Mouse (Mus musculus): ENCODE results near the gene Zfhx3.

Gene Zfhx3

DNA sequence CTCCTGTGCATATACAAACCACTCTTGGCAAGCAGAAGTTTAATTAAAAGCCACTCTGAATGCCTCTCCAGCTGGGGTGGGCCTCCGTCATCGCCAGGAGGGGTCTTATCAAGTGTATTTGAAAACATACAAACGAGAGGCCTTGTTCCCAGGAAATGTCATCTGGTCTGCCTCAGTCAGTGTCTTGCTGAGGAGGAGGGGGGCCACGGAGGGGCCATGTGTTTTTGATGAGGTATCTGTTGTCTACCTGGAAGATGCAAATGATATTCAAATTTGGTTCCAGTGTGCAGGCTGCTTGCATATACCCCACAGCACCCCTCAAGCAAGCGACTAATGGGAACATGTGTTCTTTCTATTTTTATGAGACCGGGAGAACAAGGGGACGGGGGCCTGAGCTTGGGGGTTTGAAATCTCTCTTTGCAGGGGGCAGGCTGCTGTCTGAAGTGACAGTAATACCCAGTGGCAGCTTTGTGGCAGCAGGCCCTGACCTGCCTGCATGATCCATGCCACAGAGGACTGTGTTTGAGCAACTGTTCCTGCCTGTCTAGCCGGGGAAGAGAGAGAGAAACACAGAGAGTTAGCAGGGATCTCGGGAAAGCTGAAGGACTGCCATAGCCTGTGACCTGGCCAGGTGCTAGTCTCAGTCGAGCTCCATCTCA lies 412.8 kb downstream of the Zfhx3 start:
- DNase-seq (ENCODE audit: low spot score in 2 of 2): no peak

GRCm38 (mm10) chr8:108361402-108361801 lies 419.0 kb downstream of the Zfhx3 start:
- no peak for DNase-seq (ENCODE audit: low spot score in 2 of 2)

GRCm38 (mm10) chr8:108362421-108362820 lies 420.0 kb downstream of the Zfhx3 start:
- no peak for DNase-seq (ENCODE audit: low spot score in 2 of 2)

DNA sequence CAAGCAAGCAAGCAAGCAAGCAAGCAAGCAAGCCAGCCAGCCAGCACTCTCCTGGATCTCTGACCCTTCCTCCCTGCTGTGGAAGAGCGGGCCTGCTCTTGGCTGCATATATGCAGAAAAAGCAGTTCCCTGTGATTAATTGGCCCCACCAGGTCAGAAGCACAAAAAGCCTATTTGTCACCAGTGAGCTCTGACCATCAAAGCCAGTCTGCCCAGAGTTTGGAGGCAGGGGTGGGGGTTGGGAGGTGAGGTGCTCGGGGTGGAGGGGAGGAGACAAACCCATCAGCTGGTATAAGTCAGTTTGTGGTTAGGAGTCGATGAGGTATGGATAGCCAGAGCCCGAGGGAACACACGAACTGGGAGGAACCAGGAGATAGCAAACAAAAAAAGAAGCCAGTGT lies 421.0 kb downstream of the Zfhx3 start:
- no peak for DNase-seq (ENCODE audit: low spot score in 2 of 2)

DNA sequence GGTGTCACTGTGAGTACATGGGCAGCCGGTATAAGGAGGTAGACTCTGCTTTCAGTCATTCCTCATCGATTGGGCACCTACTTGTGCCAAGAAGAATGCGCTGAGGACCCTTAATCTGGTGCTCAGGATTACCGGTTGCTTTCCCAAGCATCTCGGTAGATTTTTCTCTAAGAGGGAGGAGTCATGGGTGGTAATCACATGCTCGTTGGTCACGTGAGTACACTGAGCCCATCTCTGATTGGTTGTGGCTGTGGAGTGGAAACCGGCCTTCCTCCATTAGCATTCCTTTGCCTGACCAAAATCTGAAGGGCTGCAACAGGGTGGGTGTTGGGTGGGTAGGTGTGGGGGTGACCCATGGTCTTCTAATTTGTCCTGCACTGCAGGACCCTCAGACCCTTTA lies 421.4 kb downstream of the Zfhx3 start:
- no peak for DNase-seq (ENCODE audit: low spot score in 2 of 2)

DNA sequence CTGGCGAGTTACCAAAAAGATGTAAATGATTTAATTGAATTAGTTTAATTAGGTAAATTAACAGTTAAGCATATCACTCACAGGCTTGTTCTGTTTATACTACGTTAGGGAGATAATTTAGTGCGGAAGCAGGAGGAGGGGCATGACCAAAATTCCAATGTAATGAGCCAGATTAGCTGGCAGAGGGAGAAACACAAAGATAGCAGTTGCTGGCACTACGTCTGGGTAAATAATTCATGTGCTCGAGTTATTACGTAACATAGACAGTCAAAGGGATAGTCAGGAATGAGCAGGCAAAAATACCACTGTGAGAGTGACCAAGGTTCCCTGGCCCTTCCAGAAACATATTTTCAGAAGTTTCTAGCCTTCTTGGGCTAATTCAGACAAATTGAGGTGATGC lies 426.6 kb downstream of the Zfhx3 start:
- DNase-seq (ENCODE audit: low spot score in 2 of 2): peak; percentile 9 to 16

- no peak for DNase-seq (ENCODE audit: low spot score in 2 of 2)
These were observed 428.3 kb downstream of the Zfhx3 start for GRCm38 (mm10) chr8:108370731-108371130.

DNA sequence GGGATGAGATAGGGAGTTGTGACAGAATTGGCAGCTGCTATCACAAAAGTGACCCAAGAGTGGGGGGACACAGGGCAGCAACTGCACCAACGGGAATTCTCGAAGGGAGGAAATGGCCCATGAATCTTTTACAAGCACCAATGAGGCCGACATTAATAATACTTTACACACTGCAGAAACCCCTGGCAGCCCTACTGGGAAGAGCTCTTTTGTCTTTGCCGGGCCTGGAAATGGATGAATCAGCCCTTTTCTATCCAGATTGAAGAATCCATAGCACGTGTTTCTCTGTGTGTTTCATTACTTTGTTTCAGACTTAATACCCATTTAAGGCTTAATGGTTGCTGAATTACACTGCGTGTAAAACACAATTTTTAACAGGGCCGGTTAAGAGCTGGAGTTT lies 430.6 kb downstream of the Zfhx3 start:
- DNase-seq (ENCODE audit: low spot score in 2 of 2): no peak

DNA sequence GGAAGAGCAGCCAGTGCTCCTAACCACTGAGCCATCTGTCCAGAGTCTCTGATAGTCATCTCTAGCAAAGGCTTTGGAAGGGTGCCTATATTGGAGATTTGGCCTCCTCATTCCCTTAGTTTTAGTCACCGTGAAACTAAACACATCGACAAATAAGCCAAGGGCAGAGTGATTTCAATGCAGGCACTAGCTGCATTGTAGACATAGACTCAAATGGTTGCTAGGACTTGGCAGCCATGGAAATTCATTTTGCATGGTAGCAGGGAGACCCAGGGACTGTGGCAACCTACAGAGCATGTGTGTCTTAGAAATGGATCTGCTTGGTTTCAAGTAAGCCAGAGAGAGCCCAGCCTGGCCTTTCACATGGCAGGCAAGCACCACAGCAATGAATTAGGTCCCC lies 435.6 kb downstream of the Zfhx3 start:
- no peak for DNase-seq (ENCODE audit: low spot score in 2 of 2)

DNA sequence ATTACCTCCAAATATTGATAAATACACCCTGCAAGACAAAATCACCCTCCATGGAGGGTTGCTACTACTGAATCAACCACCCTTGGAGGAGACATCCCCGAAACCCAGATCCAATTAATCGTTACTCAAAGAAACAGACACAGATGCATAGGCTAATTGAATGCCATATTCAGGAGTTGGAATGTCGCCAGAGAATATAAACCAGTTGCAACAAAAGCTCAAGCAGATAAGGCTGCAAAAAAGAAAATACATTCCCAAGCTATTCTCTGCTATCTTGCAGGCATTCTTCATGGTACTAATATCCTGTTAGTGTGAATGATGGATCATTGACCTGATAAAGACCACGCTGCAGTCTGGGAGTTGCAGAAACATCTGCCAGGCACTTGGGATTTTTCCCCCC lies 440.7 kb downstream of the Zfhx3 start:
- DNase-seq (ENCODE audit: low spot score in 2 of 2): no peak

- no peak for DNase-seq (ENCODE audit: low spot score in 2 of 2)
These were observed 444.9 kb downstream of the Zfhx3 start for GRCm38 (mm10) chr8:108387160-108387912.

DNA sequence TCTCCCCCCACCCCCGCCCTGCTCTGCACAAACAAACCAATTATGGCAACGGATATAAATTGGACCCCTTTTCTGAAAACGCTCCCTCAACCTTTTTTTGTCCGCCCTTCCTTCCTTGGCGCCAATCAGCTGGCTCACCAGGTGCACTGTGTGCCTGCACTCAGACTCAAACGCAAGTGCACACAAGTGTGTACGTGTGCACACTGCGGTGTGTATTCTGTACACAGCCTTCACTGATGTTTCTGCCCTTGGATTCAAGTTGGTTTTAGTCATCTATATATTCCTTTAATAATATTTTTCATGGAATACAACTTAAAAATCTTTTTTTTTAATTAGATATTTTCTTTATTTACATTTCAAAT lies 445.4 kb downstream of the Zfhx3 start:
- DNase-seq (ENCODE audit: low spot score in 2 of 2): no peak

- DNase-seq (ENCODE audit: low spot score in 2 of 2): no peak
These were observed 450.5 kb downstream of the Zfhx3 start for GRCm38 (mm10) chr8:108392909-108393308.

GRCm38 (mm10) chr8:108402149-108402548 lies 459.7 kb downstream of the Zfhx3 start:
- no peak for DNase-seq (ENCODE audit: low spot score in 2 of 2)

DNA sequence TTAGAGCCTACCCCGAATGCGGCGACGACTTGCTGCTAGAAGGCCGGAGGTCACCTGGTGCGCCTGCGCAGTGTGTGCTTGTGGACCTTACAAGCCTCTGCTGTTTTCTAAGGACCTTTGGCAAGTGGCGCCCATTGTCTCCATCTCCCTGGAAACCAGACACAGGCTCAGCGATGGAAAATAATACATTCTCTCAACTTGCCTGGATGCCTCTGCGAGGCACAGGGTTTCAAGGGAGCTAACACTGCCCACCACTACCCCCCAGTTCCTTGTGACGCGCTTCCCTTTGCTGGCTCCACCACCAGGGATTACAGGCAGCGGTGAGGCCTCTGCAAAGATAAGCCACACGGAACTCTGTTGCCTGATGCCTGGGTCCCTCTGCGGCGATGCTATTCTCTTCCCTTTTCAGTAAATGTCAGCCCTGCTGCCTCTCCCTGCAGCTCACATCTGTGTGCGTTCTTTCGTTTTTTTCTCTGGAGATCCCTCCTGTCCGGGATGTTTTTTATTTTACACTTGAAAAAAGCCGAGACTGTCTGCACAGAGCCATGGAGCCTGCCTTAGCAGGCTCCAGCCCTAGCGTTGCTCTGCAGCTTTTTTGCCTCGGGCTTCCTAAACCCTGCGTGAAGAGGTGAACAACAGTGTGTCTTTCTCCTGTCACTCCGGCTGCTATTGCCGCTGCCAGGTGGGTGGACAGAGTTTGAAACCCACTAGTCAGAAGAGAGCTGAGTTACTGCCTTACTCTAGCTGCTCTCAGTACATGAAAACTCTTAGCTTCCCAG lies 464.5 kb downstream of the Zfhx3 start:
- peak; percentile 38 to 39 for DNase-seq (ENCODE audit: low spot score in 2 of 2)

- DNase-seq (ENCODE audit: low spot score in 2 of 2): peak; percentile 28 to 39
These were observed 476.9 kb downstream of the Zfhx3 start for GRCm38 (mm10) chr8:108419162-108419844.

DNA sequence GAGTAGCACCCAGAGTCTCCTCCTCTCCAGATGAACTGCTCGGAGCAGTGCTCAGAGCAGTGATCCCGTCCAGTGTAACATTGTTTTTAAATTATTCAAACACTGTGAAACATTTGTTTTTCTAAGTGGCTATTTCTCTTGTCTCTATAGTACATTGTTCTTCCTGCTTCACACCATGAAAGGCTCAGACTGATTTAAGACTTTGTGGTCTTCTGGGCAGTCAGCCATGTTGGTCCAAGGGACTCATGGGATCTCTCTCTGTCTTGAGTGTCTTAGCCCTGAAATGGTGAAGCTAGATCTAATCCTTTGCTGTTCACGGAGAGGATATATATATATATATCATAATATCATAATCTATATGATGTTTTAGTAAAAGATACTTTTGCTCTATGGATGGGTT lies 480.1 kb downstream of the Zfhx3 start:
- no peak for DNase-seq (ENCODE audit: low spot score in 2 of 2)

DNA sequence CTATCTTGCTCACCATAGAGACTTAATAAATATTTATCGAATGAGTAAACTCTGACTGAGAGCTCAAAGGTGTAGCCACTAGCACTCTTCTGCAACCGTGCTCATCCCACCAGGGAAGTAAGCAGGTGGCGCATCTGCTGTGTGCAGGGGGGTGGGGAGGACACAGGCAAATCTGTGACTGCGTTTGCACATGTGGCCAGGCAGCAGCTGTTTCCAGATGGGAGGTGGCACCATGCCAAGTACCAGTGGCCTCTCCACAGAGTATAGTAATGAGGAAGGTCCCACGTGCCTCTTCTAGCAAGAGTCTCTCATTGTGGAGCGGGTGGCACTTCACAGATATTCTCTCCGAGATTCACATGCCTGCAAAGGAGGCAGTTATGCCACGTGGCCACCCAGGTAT lies 481.9 kb downstream of the Zfhx3 start:
- DNase-seq (ENCODE audit: low spot score in 2 of 2): no peak

- no peak for DNase-seq (ENCODE audit: low spot score in 2 of 2)
These were observed 490.9 kb downstream of the Zfhx3 start for GRCm38 (mm10) chr8:108433321-108433720.

- no peak for DNase-seq (ENCODE audit: low spot score in 2 of 2)
These were observed 492.1 kb downstream of the Zfhx3 start for GRCm38 (mm10) chr8:108434510-108434909.

DNA sequence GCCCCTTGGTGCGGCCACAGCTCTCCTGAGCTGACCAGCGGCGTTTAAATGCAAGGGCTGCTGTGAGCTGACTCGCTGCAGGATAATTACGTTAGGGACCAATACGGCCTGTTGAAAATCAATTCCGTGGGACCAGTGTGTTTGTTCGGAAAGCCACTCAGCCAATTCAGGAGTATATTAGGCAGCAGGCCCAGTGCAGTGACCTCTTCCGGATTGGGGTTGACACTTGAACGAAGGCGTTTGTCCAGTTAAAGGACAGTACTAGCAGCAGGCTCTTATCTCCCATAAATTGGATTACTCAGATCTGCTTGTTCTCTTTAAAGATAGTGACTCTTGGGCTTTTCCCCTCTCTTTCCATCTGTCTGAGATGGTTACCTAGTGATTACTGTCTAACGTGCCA lies 493.9 kb downstream of the Zfhx3 start:
- DNase-seq (ENCODE audit: low spot score in 2 of 2): no peak

- DNase-seq (ENCODE audit: low spot score in 2 of 2): no peak
These were observed 494.9 kb downstream of the Zfhx3 start for GRCm38 (mm10) chr8:108437316-108437830.

All from frontal cortex, postnatal 36 days (tissue).